Mouse (Mus musculus): ENCODE data around the gene Cog1.

DNA sequence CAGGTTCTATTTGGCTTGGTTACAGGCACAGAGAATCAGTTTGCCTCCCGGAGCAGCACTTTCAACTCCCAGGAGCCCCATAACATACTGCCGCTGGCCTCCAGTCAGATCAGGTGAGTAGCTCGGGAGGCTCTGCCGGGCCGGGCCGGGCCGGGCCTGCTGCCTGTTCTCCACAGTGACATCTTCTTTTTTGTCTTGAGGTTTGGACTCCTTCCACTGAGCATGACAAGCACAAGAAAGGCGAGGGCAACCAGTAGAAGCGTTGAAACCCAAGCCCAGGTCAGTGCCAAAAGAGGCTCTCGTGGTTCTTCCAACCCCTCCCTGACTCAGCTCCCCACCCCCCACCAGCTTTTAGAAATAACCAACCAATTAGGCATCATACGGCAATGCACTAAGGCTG, 12.0 kb downstream of the Cog1 start:
- no peak for TF ChIP-seq CTCF (IDR thresholded peaks at IDR 0.05; ENCODE audit: low read depth, low read length)
- no peak for TF ChIP-seq POLR2A (IDR thresholded peaks at IDR 0.05; ENCODE audit: borderline replicate concordance, low read depth, low read length)

Measured in bone marrow macrophage, adult 2 months (primary cell).